Mouse (Mus musculus) retina, postnatal 1 day (tissue): ENCODE data around the gene Tango2.

Experiments
- DNase-seq: peaks from one replicate; pipeline ENCODE4 v3.0.0-alpha.2; 2012

Gene Tango2

GRCm38 (mm10) chr16:18252736-18253135, 95.2 kb downstream of the Tango2 start:
- no peak for DNase-seq

GRCm38 (mm10) chr16:18250828-18251790, 96.8 kb downstream of the Tango2 start:
- DNase-seq, result peak; percentile 25
